9 mouse cellular contexts compared by ENCODE assay signal in the genomic region with DNA sequence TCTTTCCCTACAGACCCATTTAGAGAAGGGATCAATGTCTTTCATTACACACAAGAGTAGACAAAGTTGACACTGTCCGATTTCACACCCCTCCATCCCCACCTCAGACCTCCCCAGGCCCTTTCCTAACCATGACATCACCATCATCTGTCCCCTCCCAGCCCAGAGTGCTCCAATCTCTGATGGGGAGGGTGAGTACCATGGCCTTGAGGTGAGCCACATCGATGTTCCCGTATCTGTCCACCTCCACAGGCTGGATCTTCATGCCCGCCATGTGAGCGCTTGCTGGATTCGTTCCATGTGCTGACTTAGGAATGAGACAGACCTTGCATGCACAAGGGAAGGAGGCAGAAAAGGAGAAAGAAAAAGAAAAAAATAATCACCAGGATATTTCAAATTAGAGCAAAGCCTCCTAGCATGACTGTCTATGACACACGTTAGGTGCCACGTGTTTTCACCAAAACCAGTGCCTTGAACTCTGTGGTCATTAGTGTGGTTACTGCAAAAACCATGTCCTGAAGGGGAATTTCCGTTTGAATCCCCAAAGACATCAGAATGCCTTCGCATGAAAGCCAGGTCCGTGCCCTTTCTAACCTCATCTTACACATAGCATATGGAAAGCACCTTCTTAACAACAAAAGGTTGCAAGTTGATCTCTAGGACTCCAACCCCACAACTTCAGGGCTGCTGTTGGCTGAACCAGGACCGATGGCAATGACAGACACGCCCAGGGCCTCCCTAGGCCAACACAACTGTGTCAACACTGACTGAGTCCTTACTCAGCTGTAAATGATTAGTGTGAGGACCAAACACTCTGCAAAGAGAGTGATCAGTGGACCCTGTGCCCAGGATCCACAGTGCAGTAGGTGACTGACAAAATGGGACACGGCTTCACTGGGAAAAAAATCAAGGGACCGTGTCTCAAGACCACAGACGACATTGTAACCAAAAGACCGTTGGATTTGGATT. TPM values are rescaled to one million over a fixed set of nuclear protein-coding genes. Genes with fewer than 3 reads are reported as not detected.
DNase-seq lines count a peak whose midpoint lies in the region; ATAC-seq lines count a peak whose summit lies in the region.
"Had no signal": no experiment of that assay in that cellular context is flagged by ENCODE, and none has a peak within 500 bp of the region (broad histone marks: within the 10 kb centered on the region; RNA-seq: fewer than 3 reads in every experiment).

No protein-coding gene starts in this region.

- H3K9me3 ChIP-seq in hindbrain, embryonic 13.5 days, result no peaks in the 10 kb centered on the region
- no peaks in the 10 kb centered on the region for H3K9me3 ChIP-seq in liver, embryonic 16.5 days (replicated peaks; ENCODE audit: control insufficient read depth, low read length)

- peak overlapping the region; percentile 91 for H3K27ac ChIP-seq in hindbrain, embryonic 13.5 days
- peak overlapping the region; percentile 70 for H3K27ac ChIP-seq in liver, embryonic 16.5 days (ENCODE audit: low read length)
- H3K27ac ChIP-seq: kidney, postnatal 0 days had no signal

- 81% methylated on average over 17 of the region's 17 CpGs for WGBS in hindbrain, embryonic 13.5 days
- 61% methylated on average over 17 of the region's 17 CpGs for WGBS in liver, embryonic 16.5 days (ENCODE audit: insufficient replicate concordance)

- ATAC-seq in hindbrain, embryonic 13.5 days (ENCODE audit: low FRiP score), result peak; percentile 48; the same call in 1 of the 2 replicates
- peak; percentile 97 for ATAC-seq in liver, embryonic 16.5 days (ENCODE audit: low read depth)
- ATAC-seq in erythroid progenitor cell, adult 5-6 weeks (replicated peaks; ENCODE audit: low FRiP score, poor library complexity, severe bottlenecking), result no peak

- no peaks in the 10 kb centered on the region for H3K27me3 ChIP-seq in hindbrain, embryonic 13.5 days
- H3K27me3 ChIP-seq in liver, embryonic 16.5 days (ENCODE audit: control insufficient read depth, insufficient read depth, low read depth, low read length), result no peaks in the 10 kb centered on the region

- H3K9ac ChIP-seq in hindbrain, embryonic 13.5 days, result no peak overlapping the region
- H3K9ac ChIP-seq in liver, embryonic 16.5 days (ENCODE audit: low read depth, low read length), result no peak overlapping the region

- H3K4me3 ChIP-seq in hindbrain, embryonic 13.5 days, result no peak overlapping the region
- H3K4me3 ChIP-seq in liver, embryonic 16.5 days (ENCODE audit: low read depth, low read length), result no peak overlapping the region

- H3K36me3 ChIP-seq in hindbrain, embryonic 13.5 days, result no peaks in the 10 kb centered on the region
- no peaks in the 10 kb centered on the region for H3K36me3 ChIP-seq in liver, embryonic 16.5 days (ENCODE audit: control insufficient read depth, insufficient read depth)

- peak; percentile 54 for DNase-seq in right cerebral cortex, adult 18-20 months
- DNase-seq in right cerebral cortex, postnatal 14 days, result no peak
- no peak for DNase-seq in gastrocnemius, adult 8-10 months (ENCODE audit: low spot score in 2 of 2)
- DNase-seq in cerebellum, postnatal 4 days (ENCODE audit: low spot score in 2 of 2), result no peak
- DNase-seq: thymus, adult 2 months had no signal

- peaks cover 49% of the 10 kb centered on the region for H3K4me1 ChIP-seq in hindbrain, embryonic 13.5 days (replicated peaks)
- H3K4me1 ChIP-seq in liver, embryonic 16.5 days (ENCODE audit: control insufficient read depth, low read depth, low read length), result no peaks in the 10 kb centered on the region

- peak overlapping the region; percentile 35 for H3K4me2 ChIP-seq in hindbrain, embryonic 13.5 days
- no peak overlapping the region for H3K4me2 ChIP-seq in liver, embryonic 16.5 days (ENCODE audit: low read depth, low read length)

RNA-seq across cellular contexts. Expression of a gene that starts 56.6 kb away (rescaled TPM):
- 8.6 and 9.1 TPM in 2 replicates for polyA plus RNA-seq in hindbrain, embryonic 13.5 days (2015; fragmentation: Nextera tagmentation; extraction: Ambion mirVana)
- 25.6 and 28.5 TPM in 2 replicates for polyA plus RNA-seq in liver, embryonic 16.5 days (2015; fragmentation: Nextera tagmentation; extraction: Ambion mirVana)
- not detected in 2 replicates for total RNA-seq in erythroid progenitor cell, adult 5-6 weeks (2015; ENCODE audit: low replicate concordance)
- total RNA-seq in erythroid progenitor cell, adult 5-6 weeks (2017; ENCODE audit: low replicate concordance), result not detected in 2 replicates
- total RNA-seq in gastrocnemius, adult 8-10 months (2022), result under 1 TPM in 1 of 4 experiments, not detected in 3; 0.08 TPM
